Mouse (Mus musculus) left cerebral cortex, postnatal 10 days (tissue): ENCODE measurements around the gene Leng8. TPM values are rescaled to one million over a fixed set of nuclear protein-coding genes. Genes with fewer than 3 reads are reported as not detected.

Experiments
- DNase-seq, 2 experiments: peaks; one replicate each; pipeline ENCODE4 v3.0.0; 2021 to 2022; ENCODE audit warnings: low spot score in 2 of 2, mixed read lengths in 1 of 2; ENCODE audit errors: extremely low spot score in 1 of 2
- intact Hi-C: fragments of 180-260 bp; cut with DNase I; formaldehyde crosslinking; loops from one replicate; pipeline ENCODE4 v1.15.1; 2025
- total RNA-seq, 2 experiments: library from RNA; stranded (reverse); gene quantifications; 2 replicates each; pipeline ENCODE4 v1.2.3; 2021

The Leng8 gene
- total RNA-seq, result 100 to 1,000 TPM; 160 to 166 TPM

DNA sequence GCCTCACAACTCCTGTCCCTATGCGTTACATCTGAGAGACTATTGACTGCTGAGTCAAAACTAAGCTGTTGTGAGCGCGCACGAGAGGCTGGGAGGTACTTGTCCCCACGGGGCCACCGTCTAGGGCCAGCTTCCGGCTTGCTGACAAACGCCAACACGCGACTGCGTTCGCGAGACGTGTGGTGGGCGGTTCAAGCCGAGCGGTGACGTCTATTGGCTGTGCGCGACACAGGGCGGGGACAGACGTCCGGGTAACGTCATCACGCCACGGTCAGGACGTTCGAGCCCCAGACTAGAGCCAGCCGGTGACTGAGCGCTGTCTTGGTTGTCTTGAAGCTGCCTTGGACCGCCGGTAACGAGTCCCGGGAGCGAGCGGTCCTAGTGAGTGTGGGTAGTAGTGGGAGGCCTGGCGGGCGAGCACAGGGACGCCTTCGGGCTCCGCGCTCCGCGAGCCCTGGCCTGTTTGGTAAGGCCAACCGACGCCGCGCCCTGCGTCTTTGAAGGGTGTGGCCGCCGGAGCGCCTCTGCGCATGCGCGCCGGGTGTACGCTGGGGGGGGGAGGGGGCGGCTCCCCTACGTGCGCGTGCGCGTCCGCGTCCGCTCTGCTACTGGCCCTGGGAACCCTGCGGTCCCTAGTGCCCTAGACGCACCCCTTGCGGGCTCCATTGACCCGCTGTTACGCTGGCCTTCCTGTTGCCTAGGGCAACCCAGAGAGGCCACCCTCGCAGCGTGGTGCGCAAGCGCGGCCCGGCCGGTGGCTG lies at the start of gene Leng8:
TSS of gene Leng8 (plus strand) at position 269 of the 761 bp plus-strand sequence.
- intact Hi-C loops, result no loop called here
- peak; percentile 99 to 100 for DNase-seq

GRCm38 (mm10) chr7:4087238-4087895 lies 49.5 kb upstream of the Leng8 start:
- DNase-seq, result peak in 1 of 2 experiments; percentile 75
- intact Hi-C loops, result no loop called here

DNA sequence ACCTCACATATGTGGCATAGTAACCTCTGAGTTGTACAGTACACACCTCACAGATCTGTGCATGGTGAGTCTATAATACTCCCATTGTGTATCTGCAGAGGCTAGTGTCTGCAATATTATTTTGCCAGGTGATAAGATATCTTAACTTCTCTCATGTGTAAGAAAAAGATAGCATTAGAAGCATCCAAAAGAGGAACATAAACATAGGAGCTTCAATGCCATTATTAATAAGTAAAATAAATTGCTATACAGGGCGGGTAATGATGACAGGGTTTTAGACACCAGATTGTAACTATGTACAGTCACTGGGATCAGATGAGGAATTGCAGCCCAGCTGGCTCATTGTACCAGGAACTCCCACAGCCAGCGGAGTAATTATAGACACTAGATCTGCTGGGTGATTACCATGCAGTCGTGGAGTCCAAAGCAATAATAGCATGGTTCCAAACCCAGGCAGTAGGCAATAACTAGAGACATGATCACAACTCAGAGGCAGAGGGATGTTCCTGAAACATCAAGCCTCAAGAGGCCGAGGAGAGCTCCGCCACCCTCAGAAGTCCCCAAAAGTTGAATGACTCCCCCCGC lies 48.9 kb upstream of the Leng8 start:
- DNase-seq, result peak in 1 of 2 experiments; percentile 60
- intact Hi-C loops, result no loop called here

DNA sequence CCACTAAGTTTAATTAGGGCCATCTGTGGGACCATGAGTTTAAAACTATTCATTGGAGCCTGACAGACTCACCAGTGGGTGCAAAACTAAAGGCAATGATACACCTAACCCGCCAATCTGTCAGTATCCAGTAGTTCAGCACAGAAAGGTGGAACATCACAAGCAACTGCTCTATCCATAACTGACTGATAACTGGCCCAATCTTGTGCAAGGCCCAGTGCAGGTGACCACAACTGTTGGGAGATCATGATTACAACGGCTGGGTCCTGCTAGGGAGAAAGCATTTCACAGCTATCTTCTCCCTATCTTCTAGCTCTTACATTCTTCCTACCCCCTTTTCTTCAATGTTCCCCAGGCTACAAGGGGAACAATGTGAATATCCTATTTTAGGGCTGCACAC lies 48.2 kb upstream of the Leng8 start:
- no peak for DNase-seq
- intact Hi-C loops, result no loop called here

- no peak for DNase-seq
- intact Hi-C loops, result no loop called here
Measured at GRCm38 (mm10) chr7:4091170-4091569, 45.7 kb upstream of the Leng8 start.

DNA sequence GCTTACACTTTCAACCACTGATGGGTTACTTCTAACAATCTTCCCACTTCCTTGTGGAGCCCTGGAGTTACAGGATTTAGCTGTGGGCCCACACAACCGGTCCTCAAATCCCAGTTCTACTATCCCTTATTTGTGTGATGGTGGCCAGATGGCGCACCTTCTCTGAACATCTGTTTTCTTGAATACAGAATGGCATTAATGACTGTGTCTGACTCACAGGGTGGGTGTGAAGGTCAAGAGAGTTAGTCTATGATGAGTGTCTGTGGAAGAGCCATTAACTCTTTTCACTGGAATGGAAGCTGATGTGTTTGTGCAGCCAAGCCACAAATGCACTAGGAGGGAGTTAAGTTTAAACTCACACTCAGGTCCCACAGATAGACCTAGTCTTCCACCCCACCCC lies 38.5 kb upstream of the Leng8 start:
- intact Hi-C loops, result no loop called here

GRCm38 (mm10) chr7:4098832-4099231 lies 38.0 kb upstream of the Leng8 start:
- no peak for DNase-seq
- intact Hi-C loops, result no loop called here

More for the DNA sequence above, 38.5 kb upstream of the Leng8 start:
- DNase-seq, result no peak

GRCm38 (mm10) chr7:4101144-4101543 lies 35.7 kb upstream of the Leng8 start:
- no peak for DNase-seq
- intact Hi-C loops, result no loop called here

DNA sequence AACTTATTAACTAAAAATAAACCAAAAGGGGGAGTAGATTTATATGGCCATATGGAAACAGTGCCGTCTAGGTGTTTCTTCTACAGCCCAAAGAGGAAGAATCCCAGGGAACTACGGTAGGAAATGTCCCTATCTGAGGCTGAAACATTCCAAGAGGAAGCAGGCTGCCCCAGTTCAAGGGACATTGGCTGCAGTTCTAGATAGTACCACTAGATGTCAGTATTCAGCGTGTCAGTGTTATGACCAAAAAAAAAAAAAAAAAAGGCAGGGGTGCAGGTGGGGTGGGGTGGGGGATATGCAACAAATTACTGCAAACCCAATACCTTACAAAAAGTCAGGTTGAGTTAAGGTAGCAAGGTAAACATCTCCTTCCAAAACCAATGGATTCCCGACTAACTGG lies 33.4 kb upstream of the Leng8 start:
- no peak for DNase-seq
- intact Hi-C loops, result no loop called here

DNA sequence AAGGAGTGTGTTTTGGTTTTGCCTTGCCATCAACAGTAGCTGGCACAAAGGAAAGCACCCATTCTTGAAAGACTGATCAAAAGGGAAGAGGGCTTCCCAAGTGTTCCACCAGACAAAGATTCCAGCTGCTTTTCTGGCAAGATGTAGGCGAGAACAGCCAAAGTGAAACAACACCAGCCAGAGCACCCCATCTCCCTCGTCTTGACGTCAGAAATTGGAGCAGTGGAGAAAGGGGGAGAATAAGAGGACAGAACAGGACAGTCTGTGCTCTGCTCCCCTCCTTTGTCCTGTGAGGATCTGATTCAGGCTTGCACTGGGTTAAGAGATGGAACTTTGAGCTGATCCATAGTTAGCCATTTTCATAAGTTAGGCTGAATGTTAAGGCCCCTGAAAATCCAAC lies 25.1 kb upstream of the Leng8 start:
- DNase-seq, result no peak
- intact Hi-C loops, result no loop called here

GRCm38 (mm10) chr7:4117050-4117814 lies 19.6 kb upstream of the Leng8 start:
- intact Hi-C loops, result no loop called here
- peak in 1 of 2 experiments; percentile 42 for DNase-seq

DNA sequence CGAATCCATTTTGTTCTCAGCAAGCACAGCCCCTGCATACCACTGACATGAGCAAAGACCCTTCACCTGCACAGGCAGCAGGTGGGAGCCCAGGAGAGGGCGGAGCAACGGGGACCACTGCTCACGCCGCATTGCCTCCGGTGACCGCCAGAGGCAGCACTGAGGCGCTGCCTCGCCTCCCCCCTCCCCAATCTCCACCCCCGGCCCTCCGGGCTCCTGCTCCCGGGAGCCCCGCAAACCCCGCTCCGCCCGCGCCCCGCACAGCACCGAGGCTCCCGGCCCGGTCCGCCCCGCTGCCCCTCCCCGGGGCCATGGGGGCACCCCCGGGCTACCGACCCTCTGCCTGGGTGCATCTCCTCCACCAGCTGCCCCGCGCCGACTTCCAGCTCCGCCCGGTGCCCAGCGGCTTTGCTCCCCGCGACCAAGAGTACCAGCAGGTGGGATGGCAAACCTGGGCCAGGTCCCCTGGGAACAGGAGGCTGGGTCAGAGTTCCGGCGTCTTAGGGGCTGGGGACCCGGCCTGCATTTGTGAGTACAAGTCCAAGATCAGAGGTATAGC lies 17.4 kb upstream of the Leng8 start, which contains the start of gene Ttyh1:
TSS of gene Ttyh1 (plus strand) at position 65 of the 559 bp plus-strand sequence.
- intact Hi-C loops, result no loop called here

GRCm38 (mm10) chr7:4119976-4120921 lies 16.6 kb upstream of the Leng8 start:
- peak in 1 of 2 experiments; percentile 78 for DNase-seq
- intact Hi-C loops, result loop anchor here (10.0 kb wide), 1 partner anchor 95 kb away; no protein-coding TSS in a partner anchor

More for the DNA sequence above, 17.4 kb upstream of the Leng8 start, which contains the start of gene Ttyh1:
- peak in 1 of 2 experiments; percentile 83 for DNase-seq

GRCm38 (mm10) chr7:4122076-4122768 lies 14.6 kb upstream of the Leng8 start:
- intact Hi-C loops, result loop anchor here (10.0 kb wide), 1 partner anchor 97 kb away; no protein-coding TSS in a partner anchor
- peak in 1 of 2 experiments; percentile 39 for DNase-seq

DNA sequence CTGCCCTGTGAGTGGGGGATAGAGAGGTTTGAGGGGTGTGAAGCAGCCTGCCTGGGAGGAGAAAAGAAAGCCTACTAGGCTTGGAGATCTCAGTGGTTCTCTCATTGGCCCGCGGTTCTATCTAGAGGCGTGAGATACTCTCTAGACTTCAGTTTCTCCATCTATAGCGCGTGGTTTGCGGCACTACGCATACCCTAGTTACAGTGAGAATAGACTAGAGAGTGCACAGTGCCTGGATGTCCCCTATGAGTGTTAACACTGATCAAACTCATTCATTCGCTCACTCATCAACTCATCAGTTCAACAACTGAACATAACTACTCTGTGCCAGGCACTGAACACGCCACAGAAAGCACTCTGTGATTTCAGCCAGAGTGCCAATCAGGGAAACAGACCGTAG lies 14.1 kb upstream of the Leng8 start:
- DNase-seq, result no peak
- intact Hi-C loops, result loop anchor here (10.0 kb wide), 1 partner anchor 98 kb away; no protein-coding TSS in a partner anchor

DNA sequence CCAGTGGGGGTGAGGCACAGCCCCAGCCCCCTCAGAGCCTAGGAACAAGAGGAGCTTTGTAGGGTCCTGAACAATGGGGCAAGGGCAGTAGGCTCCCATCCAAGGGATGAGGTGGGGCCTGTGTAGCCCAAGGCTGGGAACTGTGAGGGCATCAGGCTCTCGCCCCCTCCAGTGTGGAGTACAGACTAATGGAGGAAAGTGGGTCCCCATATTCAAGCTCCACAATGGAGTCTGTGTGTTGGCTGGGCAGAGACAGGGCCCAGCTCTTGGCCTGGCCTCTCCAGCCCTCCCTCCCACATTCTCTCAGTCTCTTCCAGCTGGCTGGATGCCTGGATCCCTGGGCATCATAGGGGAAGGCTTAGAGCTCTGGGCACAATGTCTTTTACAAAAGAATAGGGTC lies 13.1 kb upstream of the Leng8 start:
- intact Hi-C loops, result loop anchor here (10.0 kb wide), 1 partner anchor 99 kb away; no protein-coding TSS in a partner anchor
- peak; percentile 87 to 89 for DNase-seq

- DNase-seq, result peak; percentile 86 to 92
- intact Hi-C loops, result loop anchor here (10.0 kb wide), 1 partner anchor 100 kb away; no protein-coding TSS in a partner anchor
Measured at GRCm38 (mm10) chr7:4124315-4124759, 12.5 kb upstream of the Leng8 start.
